Mouse (Mus musculus): ENCODE results near the gene Lep.

DNA sequence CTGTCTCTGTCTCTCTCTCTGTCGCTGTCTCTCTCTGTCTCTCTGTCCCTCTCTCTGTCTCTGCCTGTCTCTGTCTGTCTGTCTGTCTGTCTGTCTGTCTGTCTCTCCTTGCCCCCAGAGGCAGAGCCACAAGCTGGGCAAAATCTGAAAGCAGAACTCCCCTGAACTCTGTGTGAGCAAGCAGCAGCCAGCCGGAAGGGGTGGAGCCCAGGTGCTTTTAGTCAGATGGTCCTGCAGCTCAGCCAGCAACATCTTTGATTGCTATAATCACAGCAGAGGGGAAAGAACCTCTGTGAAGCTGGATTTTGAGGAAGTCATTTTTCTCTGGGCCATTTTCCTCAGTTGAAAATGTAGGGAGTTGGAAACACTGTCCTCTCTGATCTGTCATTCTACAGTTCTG, 19.8 kb upstream of the Lep start:
- no peak for TF ChIP-seq ZC3H11A (IDR thresholded peaks at IDR 0.05; ENCODE audit: borderline replicate concordance, low read depth, low read length)
- TF ChIP-seq HCFC1 (IDR thresholded peaks at IDR 0.05; ENCODE audit: borderline replicate concordance, insufficient read depth, low read length), result no peak
- no peak for TF ChIP-seq CHD2 (IDR thresholded peaks at IDR 0.05; ENCODE audit: low read depth, low read length)
- TF ChIP-seq MAFK (IDR thresholded peaks at IDR 0.05; ENCODE audit: insufficient read depth, low read depth, low read length), result no peak
- TF ChIP-seq ZNF384 (IDR thresholded peaks at IDR 0.05; ENCODE audit: low read depth, low read length), result no peak

All from ES-E14 (cell line).